Mouse (Mus musculus) Patski (cell line): ENCODE measurements around the gene Chst8. TPM values are rescaled to one million over a fixed set of nuclear protein-coding genes. Genes with fewer than 3 reads are reported as not detected.

Experiments
- ATAC-seq: fragments of 100-300 bp; one replicate; pipeline ENCODE4 v1.8.0; 2021
- CTCF ChIA-PET: fragments of 350-600 bp; sonication (Branson Sonifier 250); formaldehyde crosslinking; loops from one replicate; lab custom pipeline; 2022; ENCODE audit warnings: inconsistent platforms; lab: Charles Lee
- POLR2A ChIA-PET: fragments of 350-600 bp; sonication (Branson Sonifier 250); formaldehyde crosslinking; loops from one replicate; lab custom pipeline; 2022; ENCODE audit warnings: antibody characterized with exemption, inconsistent platforms; lab: Charles Lee
- DNase-seq: peaks from one replicate; pipeline ENCODE4 v3.0.0-alpha.2; 2011; ENCODE audit warnings: low read depth, low spot score
- H3K27me3 ChIP-seq: fragments of 371-371 bp; one replicate; pipeline ENCODE4 v1.5.1; 2021
- CTCF ChIP-seq: fragments of 100-300 bp; IDR thresholded peaks from one replicate; pipeline ENCODE4 v1.5.1; 2021
- in situ Hi-C: fragments of 300-500 bp; cut with MboI; formaldehyde crosslinking; loops from 3 replicates; pipeline ENCODE4 v1.11.1; 2018; ENCODE audit warnings: low pct_unique_long_range_greater_than_20kb, mixed read lengths
- polyA plus RNA-seq: library from polyadenylated mRNA; unstranded; gene quantifications from one replicate; pipeline ENCODE4 v1.2.3, GENCODE M21; 2021

Gene Chst8
- polyA plus RNA-seq, 1 experiment from 2014 or later = 2.2 TPM

DNA sequence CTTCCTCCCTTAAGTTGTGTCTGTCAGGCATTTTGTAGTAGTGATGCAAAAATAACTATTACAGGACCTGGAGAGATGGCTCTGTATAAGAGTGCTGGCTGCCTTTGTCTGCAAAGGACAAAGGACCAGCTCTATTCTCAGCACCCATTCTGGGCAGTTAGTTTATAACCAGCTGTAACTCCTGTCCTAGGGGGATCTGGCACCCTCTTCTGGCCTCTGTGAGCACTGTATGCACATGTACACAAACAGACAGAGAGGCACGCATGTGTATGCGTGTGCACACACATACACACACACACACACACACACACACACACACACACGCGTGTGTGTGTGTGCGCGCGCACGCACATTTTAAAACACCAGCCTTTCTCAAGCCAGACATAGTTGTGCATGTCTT lies 73.1 kb downstream of the Chst8 start:
- DNase-seq = no peak
- ChIA-PET POLR2A (no interaction called here), CTCF (interaction anchor here (0.9 kb wide), 1 partner anchor 19 kb away, joined by 3 read pairs; no protein-coding TSS in a partner anchor)
- in situ Hi-C loops = no loop called here
- no peaks in the 10 kb centered on the region for H3K27me3 ChIP-seq
- TF ChIP-seq CTCF = no peak
- no peak for ATAC-seq

DNA sequence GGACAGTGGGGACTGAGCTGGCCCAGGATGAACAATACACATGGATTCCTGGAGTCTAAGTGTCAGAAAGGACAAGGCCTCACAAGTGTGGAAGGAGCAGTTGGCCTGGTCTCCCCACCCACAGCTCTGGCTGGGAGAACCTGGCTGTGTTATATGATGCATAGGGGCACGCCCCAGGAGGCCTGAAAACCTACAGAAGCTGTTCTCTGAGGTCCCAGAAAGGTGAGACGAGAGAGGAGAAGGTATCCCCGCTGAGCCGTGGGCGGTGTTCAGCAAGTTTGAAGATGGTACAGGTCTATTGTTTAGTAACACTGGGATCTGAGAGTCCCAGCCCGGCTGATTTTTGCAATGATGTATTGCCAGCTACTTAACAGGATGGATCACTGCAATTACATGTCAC lies 75.3 kb downstream of the Chst8 start:
- DNase-seq (no peak), ATAC-seq (no peak)
- in situ Hi-C loops = no loop called here
- no peaks in the 10 kb centered on the region for H3K27me3 ChIP-seq
- no peak for TF ChIP-seq CTCF
- CTCF ChIA-PET = interaction anchor here (0.7 kb wide), 1 partner anchor 11 kb away, joined by 4 read pairs; no protein-coding TSS in a partner anchor
- POLR2A ChIA-PET = no interaction called here

DNA sequence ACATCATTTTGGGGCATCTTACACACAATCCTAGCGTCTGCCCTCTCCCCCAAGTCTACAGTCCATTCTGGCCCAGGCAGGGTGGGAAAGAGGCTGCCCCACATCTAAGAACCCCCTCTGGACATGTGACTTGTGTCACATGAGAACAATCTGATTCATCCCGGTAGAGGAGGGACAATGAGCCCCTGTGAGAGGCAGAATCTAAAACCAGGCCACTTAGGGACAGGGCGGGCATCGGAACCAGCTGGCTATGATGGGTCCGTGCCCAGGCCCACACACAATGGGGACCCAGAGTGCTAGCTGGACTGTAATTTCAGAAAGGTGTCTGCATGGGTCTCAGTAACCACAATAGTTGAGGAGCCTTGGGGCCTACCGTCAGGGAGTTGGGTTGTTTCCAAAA lies 78.2 kb downstream of the Chst8 start:
- in situ Hi-C loops = no loop called here
- ChIA-PET POLR2A (no interaction called here), CTCF (no interaction called here)
- ATAC-seq = no peak
- H3K27me3 ChIP-seq = no peaks in the 10 kb centered on the region
- no peak for DNase-seq
- no peak for TF ChIP-seq CTCF

DNA sequence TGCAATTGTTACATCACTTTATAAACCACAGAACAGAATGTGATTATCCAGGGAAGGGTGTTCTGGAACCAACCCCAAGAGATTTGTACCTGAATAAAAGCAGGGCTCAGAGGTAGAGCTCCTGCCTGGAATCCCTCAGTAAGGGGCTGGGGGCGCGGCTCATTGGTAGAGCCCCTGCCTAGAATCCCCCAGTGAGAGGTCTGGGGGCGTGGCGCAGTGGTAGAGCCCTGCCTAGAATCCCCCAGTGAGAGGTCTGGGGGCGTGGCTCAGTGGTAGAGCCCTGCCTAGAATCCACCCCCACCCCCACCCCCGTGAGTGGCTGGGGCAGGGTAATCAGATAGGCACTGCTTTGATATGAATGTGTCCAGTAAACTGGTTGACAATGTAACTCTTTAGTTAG lies 83.6 kb downstream of the Chst8 start:
- in situ Hi-C loops = no loop called here
- POLR2A ChIA-PET = no interaction called here
- TF ChIP-seq CTCF = no peak

DNA sequence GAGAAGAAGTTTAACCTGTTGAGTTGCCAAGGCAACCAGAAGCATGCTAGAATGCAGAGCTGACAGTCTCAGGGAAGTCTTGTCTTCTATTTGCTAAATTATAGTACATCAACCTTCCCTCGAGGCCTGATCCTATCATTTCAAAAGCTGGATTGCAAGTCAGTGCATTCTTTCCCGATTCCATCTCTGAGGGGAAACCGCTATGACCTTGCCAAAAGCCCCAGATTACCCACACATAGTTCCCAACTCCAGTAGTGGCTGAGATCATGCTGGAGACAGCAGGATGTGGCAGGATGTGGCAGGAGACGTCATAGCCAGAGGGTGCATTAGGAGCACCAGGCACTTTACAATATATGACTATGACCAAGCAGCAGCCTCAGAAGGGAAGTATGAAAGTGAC lies 87.3 kb downstream of the Chst8 start:
- CTCF ChIA-PET = no interaction called here
- DNase-seq (no peak), ATAC-seq (no peak)
- POLR2A ChIA-PET = no interaction called here
- no peaks in the 10 kb centered on the region for H3K27me3 ChIP-seq
- TF ChIP-seq CTCF = no peak
- in situ Hi-C loops = no loop called here

More for the DNA sequence above, 83.6 kb downstream of the Chst8 start:
- ATAC-seq = no peak
- H3K27me3 ChIP-seq = no peaks in the 10 kb centered on the region
- CTCF ChIA-PET = no interaction called here
- DNase-seq = no peak

DNA sequence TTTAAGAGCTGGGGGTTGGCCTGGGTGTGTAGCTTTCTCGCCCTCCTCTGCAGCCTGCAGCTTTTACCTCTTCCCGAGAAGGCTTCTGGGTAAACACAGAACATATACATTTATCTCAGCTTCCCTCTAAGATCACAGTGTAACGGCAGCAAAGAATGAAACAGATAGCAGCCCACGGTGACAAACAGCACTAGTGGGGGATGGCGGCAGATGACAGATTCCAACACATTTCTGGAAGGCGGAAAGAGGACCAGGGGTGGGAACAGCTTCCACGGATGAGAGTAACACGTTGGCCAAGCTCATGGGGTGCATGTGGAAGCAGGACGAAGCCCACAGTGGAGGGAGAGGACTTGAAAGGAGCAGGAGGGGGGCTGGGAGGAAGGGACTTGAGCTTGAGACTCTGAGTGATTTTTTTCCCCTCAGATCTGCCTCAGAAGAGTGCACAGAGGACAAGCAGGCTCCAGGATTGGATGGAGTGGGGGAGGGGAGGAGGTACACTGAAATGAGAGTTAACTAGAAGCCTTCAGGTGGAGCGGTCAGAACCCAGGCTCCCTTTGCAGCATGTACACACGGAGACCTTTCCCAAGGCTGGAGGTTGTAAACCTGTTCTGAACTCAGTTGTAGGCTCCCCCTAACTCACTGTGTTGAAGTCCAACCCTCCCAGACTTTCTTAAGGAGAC lies 89.8 kb downstream of the Chst8 start:
- in situ Hi-C loops = loop anchor here (5.0 kb wide), 1 partner anchor 45 kb away; no protein-coding TSS in a partner anchor
- H3K27me3 ChIP-seq = no peaks in the 10 kb centered on the region
- TF ChIP-seq CTCF = no peak
- CTCF ChIA-PET = interaction anchor here (0.9 to 1.4 kb wide), 2 partner anchors 42 to 43 kb away, joined by 3 read pairs; no protein-coding TSS in a partner anchor
- POLR2A ChIA-PET = no interaction called here
- ATAC-seq = no peak
- no peak for DNase-seq

DNA sequence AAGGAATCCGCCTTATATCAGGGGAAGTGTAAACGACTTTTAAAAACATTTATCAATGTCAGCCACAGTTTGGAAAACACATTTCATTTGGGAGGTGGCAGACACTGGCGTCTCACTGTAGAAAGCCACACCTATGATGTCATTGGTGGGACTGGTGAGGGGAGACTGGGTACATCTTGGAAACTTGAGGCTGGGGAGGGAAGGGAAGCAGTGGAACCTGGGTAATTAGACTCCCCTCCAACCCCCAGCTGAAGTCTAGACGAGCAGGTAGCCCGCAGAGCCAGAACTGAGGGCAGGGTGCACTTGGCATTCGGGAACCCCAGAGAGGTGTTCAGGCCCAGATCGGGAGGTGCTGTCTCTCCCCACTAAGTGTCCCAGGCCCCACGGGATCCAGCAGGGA lies 90.4 kb downstream of the Chst8 start:
- DNase-seq (no peak), ATAC-seq (no peak)
- TF ChIP-seq CTCF = no peak
- no peaks in the 10 kb centered on the region for H3K27me3 ChIP-seq
- ChIA-PET POLR2A (no interaction called here), CTCF (interaction anchor here (0.9 kb wide), 1 partner anchor 43 kb away, joined by 3 read pairs; no protein-coding TSS in a partner anchor)
- in situ Hi-C loops = loop anchor here (5.0 kb wide), 1 partner anchor 45 kb away; no protein-coding TSS in a partner anchor

DNA sequence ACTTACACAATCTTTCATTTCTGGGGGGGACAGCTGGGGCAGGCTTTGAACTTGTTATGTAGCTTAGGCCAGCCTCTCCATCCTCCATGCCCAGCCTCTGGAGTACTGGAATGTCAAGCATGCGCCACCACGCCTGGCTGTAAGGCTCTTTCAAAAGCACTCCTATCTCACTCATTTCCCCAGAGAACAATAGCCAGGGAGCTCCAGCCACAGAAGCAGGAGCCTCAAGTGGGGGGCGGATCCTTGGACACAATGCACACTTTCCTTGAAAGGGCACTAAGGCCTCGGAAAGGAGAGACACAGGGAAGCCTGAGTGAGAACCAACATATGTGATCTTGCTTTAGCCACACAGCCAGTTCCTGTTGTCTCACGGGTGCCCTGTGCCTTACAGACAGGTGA lies 90.9 kb downstream of the Chst8 start:
- ATAC-seq (peak; percentile 45), DNase-seq (no peak)
- ChIA-PET CTCF (interaction anchor here (0.9 kb wide), 1 partner anchor 42 kb away, joined by 3 read pairs; no protein-coding TSS in a partner anchor), POLR2A (no interaction called here)
- in situ Hi-C loops = loop anchor here (5.0 kb wide), 1 partner anchor 44 kb away; no protein-coding TSS in a partner anchor
- H3K27me3 ChIP-seq = no peaks in the 10 kb centered on the region
- TF ChIP-seq CTCF = no peak

DNA sequence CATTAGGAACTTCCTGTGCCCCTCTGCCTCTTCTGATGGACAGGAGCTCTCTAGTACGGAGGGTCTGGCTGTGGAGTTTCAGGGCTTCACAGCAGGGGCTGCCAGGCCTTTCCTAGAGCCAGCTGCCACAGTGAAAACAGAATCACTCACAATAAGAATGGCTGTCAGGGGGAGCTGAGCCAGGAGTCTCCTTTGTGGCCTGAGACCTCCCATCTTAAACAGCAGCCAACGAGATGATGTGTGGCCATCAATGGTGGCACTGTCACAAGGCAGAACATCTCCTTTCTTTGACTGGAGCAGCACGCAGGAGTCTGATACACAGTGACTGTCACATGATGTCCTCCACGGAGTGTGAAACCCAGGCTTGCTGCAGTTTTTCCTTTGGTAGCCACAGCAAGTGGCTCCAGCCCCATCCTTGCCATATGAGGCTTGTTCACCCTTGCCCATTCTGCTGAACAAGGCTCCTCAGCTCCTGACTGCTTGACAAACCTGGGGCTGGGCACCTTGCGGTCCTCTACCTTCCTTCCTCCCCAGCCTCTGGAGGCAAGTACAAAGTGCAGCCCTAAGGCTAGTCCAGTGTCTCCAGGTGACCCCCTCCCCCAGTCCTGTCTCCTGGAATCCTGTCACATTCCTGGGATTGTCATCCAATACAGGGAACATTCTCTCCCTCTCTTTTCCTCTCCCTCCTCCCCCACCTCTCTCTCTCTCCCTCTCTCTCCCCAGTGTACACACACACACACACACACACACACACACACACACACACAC lies 91.4 kb downstream of the Chst8 start:
- DNase-seq = no peak

DNA sequence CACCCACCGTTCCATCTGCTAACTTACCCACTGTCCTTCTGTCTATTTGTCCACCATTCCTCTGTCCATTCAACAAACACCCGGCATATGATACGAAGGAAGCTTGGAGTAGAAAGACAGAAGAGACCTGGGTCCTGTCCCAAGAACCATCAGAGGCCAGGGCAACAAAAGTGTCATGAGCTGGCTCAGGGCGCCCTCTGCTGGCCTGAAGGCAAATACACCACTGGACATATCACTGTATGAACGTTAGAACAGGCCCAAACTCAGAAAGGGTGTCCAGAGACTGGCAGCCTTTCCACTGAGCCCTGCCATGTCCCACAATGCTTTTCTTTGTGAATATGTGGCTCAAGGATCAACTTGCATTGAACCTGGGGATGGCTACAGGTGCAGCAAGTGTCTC lies 92.9 kb downstream of the Chst8 start:
- DNase-seq (no peak), ATAC-seq (no peak)
- ChIA-PET CTCF (interaction anchor here (1.2 to 4.3 kb wide), 5 partner anchors 11 to 312 kb away, joined by 3 to 32 read pairs (median 5); no protein-coding TSS in a partner anchor), POLR2A (no interaction called here)
- in situ Hi-C loops = no loop called here
- no peaks in the 10 kb centered on the region for H3K27me3 ChIP-seq
- TF ChIP-seq CTCF = peak; percentile 91

More for the DNA sequence above, 91.4 kb downstream of the Chst8 start:
- ChIA-PET POLR2A (interaction anchor here (0.5 to 0.6 kb wide), 2 partner anchors 40 to 445 kb away, joined by 3 read pairs; no protein-coding TSS in a partner anchor), CTCF (interaction anchor here (4.3 kb wide), 1 partner anchor 46 kb away, joined by 32 read pairs; no protein-coding TSS in a partner anchor)
- H3K27me3 ChIP-seq = no peaks in the 10 kb centered on the region
- TF ChIP-seq CTCF = no peak
- in situ Hi-C loops = loop anchor here (5.0 kb wide), 1 partner anchor 44 kb away; no protein-coding TSS in a partner anchor
- ATAC-seq = no peak
